Mouse (Mus musculus) limb, embryonic 11.5 days (tissue): ENCODE measurements around the gene Luc7l. TPM values are rescaled to one million over a fixed set of nuclear protein-coding genes. Genes with fewer than 3 reads are reported as not detected.
A peak's percentile ranks its signal among the peaks of the same experiment; 100 is the strongest.
"Not testable (repeated sequence)": the region's sequence is repeated elsewhere in the genome, so short reads cannot be mapped to it uniquely, and the experiment has no call there.

Experiments used
- ATAC-seq: fragments of 200-750 bp; cut with Nextera tagmentation; 2 replicates; pipeline ENCODE4 v1.8.0; 2017; ENCODE audit warnings: low read depth; ENCODE audit not compliant: insufficient number of reproducible peaks, low FRiP score, low TSS enrichment
- DNase-seq: peaks from one replicate; pipeline ENCODE4 v3.0.0-alpha.2; 2015; ENCODE audit warnings: low spot score
- H3K27ac ChIP-seq: fragments of 300-500 bp; sonication (generic); replicated peaks from 2 replicates; pipeline ENCODE4 v1.5.1; 2014; ENCODE audit warnings: low read depth, mild to moderate bottlenecking, low read length
- H3K27me3 ChIP-seq: fragments of 300-500 bp; sonication (generic); 2 replicates; pipeline ENCODE4 v1.6.1; 2014; ENCODE audit warnings: mild to moderate bottlenecking, low read length, mixed read lengths; ENCODE audit not compliant: control insufficient read depth, insufficient read depth
- H3K36me3 ChIP-seq: fragments of 300-500 bp; sonication (generic); 2 replicates; pipeline ENCODE4 v1.6.1; 2014; ENCODE audit warnings: mild to moderate bottlenecking, low read length, moderate library complexity, mixed read lengths; ENCODE audit not compliant: control insufficient read depth, insufficient read depth
- H3K4me1 ChIP-seq: fragments of 300-500 bp; sonication (generic); 2 replicates; pipeline ENCODE4 v1.6.1; 2014; ENCODE audit warnings: low read length, mixed read lengths; ENCODE audit not compliant: control insufficient read depth, insufficient read depth
- H3K4me2 ChIP-seq: fragments of 300-500 bp; sonication (generic); 2 replicates; pipeline ENCODE4 v1.6.1; 2014; ENCODE audit warnings: low read depth, mild to moderate bottlenecking, moderate library complexity; ENCODE audit not compliant: severe bottlenecking
- H3K4me3 ChIP-seq: fragments of 300-500 bp; sonication (generic); 2 replicates; pipeline ENCODE4 v1.5.1; 2014; ENCODE audit warnings: low read depth, low read length
- H3K9ac ChIP-seq: fragments of 300-500 bp; sonication (generic); 2 replicates; pipeline ENCODE4 v1.6.1; 2014; ENCODE audit warnings: mild to moderate bottlenecking, low read length
- H3K9me3 ChIP-seq: fragments of 300-500 bp; sonication (generic); 2 replicates; pipeline ENCODE4 v1.6.1; 2016; ENCODE audit warnings: low read length; ENCODE audit not compliant: control insufficient read depth
- WGBS: fragments of 180-500 bp; shearing (Covaris S2); extraction: QIAGEN DNeasy Blood & Tissue Kit; methylation state at CpG from one replicate; pipeline ENCODE4 v1.1.7; 2014; 5-methylcytosine and 5-hydroxymethylcytosine counted together
- polyA plus RNA-seq: library from polyadenylated mRNA; unstranded; fragments of >200 nt; fragmentation: Nextera tagmentation; extraction: Ambion mirVana; gene quantifications from 2 replicates; pipeline ENCODE4 v1.2.1, GENCODE M21; 2014

Gene Luc7l
- polyA plus RNA-seq, 1 experiment from 2014 or later, result 146 TPM

DNA sequence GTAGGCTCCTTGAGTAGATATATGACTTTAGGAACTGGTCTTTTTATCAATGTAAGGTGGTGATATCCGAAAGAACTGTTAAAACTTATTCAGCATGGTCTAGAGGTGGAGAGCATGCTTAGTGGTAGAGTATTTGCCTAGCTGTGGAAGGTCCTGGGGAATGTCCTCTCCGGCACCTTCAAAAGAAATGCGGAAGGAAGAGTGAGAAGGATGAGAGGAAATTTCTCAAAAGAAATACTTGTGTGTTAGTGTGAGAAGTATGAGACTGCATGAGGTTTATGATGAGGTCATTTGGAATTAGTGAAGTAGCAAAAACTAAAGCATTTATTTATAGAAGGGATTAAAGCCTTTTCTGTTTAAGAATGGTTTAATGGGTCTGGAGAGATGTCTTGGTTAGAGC lies 9.7 kb downstream of the Luc7l start:
- no peak overlapping the region for H3K4me2 ChIP-seq
- no peaks in the 10 kb centered on the region for H3K9me3 ChIP-seq
- H3K36me3 ChIP-seq, result peaks cover 31% of the 10 kb centered on the region
- 96% methylated on average over 3 of the region's 3 CpGs for WGBS
- H3K27ac ChIP-seq, result no peak overlapping the region
- no peaks in the 10 kb centered on the region for H3K27me3 ChIP-seq
- H3K4me1 ChIP-seq, result no peaks in the 10 kb centered on the region
- no peak for DNase-seq
- H3K9ac ChIP-seq, result no peak overlapping the region
- no peak for ATAC-seq
- no peak overlapping the region for H3K4me3 ChIP-seq

DNA sequence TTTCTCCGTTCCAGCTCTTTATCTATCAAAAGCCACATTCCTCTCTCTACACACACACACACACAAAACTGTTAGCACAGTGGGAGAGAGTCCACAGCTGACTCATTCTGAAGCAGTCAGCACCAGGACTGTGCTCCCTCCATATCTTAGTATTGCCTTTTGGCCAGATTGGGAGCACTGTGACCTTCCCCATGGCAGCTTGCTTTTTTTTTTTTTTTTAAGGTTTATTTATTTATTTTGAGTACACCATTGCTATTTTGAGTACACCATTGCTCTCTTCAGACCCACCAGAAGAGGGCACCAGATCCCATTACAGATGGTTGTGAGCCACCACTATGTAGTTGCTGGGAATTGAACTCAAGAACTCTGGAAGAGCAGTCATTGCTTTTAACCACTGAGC lies 16.2 kb downstream of the Luc7l start:
- Histone ChIP-seq H3K36me3 (peaks cover 34% of the 10 kb centered on the region), H3K9ac (no peak overlapping the region), H3K9me3 (no peaks in the 10 kb centered on the region), H3K4me1 (no peaks in the 10 kb centered on the region), H3K27ac (no peak overlapping the region), H3K27me3 (no peaks in the 10 kb centered on the region), H3K4me2 (no peak overlapping the region), H3K4me3 (no peak overlapping the region)
- ATAC-seq (no peak), DNase-seq (no peak)
- 83% methylated on average over 1 of the region's 1 CpGs for WGBS

DNA sequence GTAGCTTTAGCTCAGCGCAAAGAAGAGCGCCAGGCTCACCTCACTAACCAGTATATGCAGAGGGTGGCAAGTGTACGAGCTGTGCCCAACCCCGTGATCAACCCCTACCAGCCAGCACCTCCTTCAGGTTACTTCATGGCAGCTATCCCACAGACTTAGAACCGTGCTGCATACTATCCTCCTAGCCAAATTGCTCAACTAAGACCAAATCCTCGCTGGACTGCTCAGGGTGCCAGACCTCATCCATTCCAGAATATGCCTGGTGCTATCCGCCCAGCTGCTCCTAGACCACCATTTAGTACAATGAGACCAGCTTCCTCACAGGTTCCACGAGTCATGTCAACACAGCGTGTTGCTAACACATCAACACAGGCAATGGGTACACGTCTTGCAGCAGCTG lies 16.9 kb downstream of the Luc7l start:
- DNase-seq, H3K4me1 ChIP-seq, H3K4me3 ChIP-seq, ATAC-seq, H3K27me3 ChIP-seq, H3K9ac ChIP-seq, H3K27ac ChIP-seq, H3K4me2 ChIP-seq, H3K9me3 ChIP-seq: not testable (repeated sequence)
- H3K36me3 ChIP-seq, result peaks cover 29% of the 10 kb centered on the region
- WGBS, result 91% methylated on average over 10 of the region's 10 CpGs

DNA sequence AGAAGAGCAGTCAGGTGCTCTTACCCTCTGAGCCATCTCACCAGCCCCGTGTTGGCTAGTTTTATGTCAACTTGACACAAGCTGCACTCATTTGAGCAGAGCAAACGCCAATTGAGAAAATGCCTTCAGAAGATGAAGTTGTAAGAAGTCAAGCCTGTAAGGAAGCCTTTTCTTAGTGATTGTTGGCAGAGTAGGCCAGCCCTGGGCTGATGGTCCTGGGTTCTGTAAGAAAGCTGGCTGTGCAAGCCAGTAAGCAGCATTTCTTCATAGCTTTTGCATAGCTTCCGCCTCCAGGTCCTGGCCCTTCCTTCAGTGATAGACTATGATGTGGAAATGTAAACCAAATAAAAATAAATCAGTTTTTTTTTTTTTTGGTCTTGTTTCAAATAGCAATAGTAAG lies 19.9 kb downstream of the Luc7l start:
- 88% methylated on average over 3 of the region's 3 CpGs for WGBS
- no peak for DNase-seq
- Histone ChIP-seq H3K9ac (no peak overlapping the region), H3K27ac (no peak overlapping the region), H3K4me1 (no peaks in the 10 kb centered on the region), H3K9me3 (no peaks in the 10 kb centered on the region), H3K36me3 (peaks cover 29% of the 10 kb centered on the region), H3K4me3 (no peak overlapping the region), H3K4me2 (no peak overlapping the region), H3K27me3 (no peaks in the 10 kb centered on the region)
- no peak for ATAC-seq

DNA sequence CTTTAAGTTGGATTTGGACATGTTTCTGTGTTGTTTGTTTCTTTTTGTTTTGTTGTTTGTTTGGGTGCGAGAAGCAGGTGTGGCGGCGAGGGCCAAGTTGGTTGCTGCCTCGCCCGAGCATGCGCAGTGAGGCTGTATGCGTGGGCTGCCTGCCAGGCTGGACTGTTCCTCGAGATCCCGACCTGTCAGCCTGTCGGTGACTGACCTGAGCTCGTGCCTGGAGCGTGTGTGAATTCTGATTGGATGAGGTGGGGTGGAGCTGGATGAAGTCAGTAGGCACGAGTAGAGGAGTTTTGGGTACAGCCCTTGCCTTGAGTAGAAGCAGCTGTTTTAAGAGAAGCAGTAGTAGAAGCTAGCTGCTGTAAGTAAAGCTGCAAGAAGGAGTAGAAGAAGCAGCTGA lies 23.2 kb downstream of the Luc7l start:
- no peak overlapping the region for H3K4me2 ChIP-seq
- H3K4me1 ChIP-seq, result no peaks in the 10 kb centered on the region
- H3K36me3 ChIP-seq, result peaks cover 44% of the 10 kb centered on the region
- no peak overlapping the region for H3K4me3 ChIP-seq
- H3K9me3 ChIP-seq, result no peaks in the 10 kb centered on the region
- H3K27me3 ChIP-seq, result no peaks in the 10 kb centered on the region
- H3K27ac ChIP-seq, result no peak overlapping the region
- WGBS, result 89% methylated on average over 13 of the region's 13 CpGs
- DNase-seq (no peak), ATAC-seq (no peak)
- H3K9ac ChIP-seq, result no peak overlapping the region

- ATAC-seq, result no peak
- 96% methylated on average over 4 of the region's 4 CpGs for WGBS
These were observed 24.0 kb downstream of the Luc7l start for GRCm38 (mm10) chr17:26276711-26277110.

DNA sequence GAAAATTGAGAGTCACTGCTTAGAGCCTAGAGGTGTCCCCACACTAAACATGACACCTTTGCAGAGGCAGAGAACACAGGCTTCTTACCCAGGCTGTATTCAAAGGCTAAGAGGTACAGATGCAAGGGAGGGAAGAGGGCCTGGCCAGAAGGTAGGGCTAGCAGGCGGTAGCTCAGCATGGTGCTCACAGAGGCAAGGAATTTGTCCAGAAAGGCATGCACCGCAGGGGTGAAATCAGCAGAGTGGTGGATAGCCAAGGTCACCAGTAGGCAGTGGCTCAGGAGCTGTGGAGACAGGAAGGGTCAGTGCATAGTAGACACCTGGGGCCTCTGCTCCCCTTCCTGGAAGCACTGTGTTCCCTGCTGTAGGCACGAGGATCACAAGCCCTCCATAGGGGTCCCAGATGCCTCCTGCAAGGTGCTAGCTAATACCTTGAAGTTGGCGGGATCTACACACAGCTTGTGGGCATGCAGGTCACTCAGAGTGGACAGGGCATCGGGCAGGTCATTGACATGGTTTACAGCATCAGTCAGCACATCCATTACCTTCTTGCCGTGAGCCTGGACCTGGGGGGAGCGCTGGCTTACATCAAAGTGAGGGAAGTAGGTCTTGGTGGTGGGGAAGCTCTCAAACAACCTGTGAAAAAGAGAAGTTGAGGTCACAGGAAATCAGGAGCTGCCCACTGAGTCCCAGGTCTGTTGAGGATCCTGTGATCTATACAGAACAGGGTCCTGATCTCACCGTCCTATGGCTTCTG lies 33.7 kb downstream of the Luc7l start:
- H3K9me3 ChIP-seq, result no peaks in the 10 kb centered on the region; the same call in 1 of the 2 replicates
- H3K27ac ChIP-seq, result no peak overlapping the region
- 83% methylated on average over 8 of the region's 8 CpGs for WGBS
- no peak overlapping the region for H3K9ac ChIP-seq
- H3K27me3 ChIP-seq, result no peaks in the 10 kb centered on the region
- H3K36me3 ChIP-seq, result peaks cover 24% of the 10 kb centered on the region
- no peak for ATAC-seq
- no peak for DNase-seq
- H3K4me1 ChIP-seq, result no peaks in the 10 kb centered on the region
- H3K4me2 ChIP-seq, result no peak overlapping the region
- no peak overlapping the region for H3K4me3 ChIP-seq

More at GRCm38 (mm10) chr17:26276711-26277110, 24.0 kb downstream of the Luc7l start:
- H3K9me3 ChIP-seq, result no peaks in the 10 kb centered on the region
- H3K9ac ChIP-seq, result no peak overlapping the region
- no peaks in the 10 kb centered on the region for H3K4me1 ChIP-seq
- no peak overlapping the region for H3K4me3 ChIP-seq
- no peaks in the 10 kb centered on the region for H3K27me3 ChIP-seq
- peak; percentile 48 for DNase-seq
- no peak overlapping the region for H3K27ac ChIP-seq
- H3K36me3 ChIP-seq, result peaks cover 46% of the 10 kb centered on the region
- H3K4me2 ChIP-seq, result no peak overlapping the region

GRCm38 (mm10) chr17:26289475-26289874 lies 36.8 kb downstream of the Luc7l start:
- 84% methylated on average over 4 of the region's 4 CpGs for WGBS
- H3K27me3 ChIP-seq, result no peaks in the 10 kb centered on the region
- H3K4me3 ChIP-seq, result no peak overlapping the region
- peaks cover 19% of the 10 kb centered on the region; the same call in 1 of the 2 replicates for H3K36me3 ChIP-seq
- H3K9me3 ChIP-seq, result no peaks in the 10 kb centered on the region; the same call in 1 of the 2 replicates
- H3K9ac ChIP-seq, result no peak overlapping the region
- H3K4me2 ChIP-seq, result no peak overlapping the region
- no peak for ATAC-seq
- H3K27ac ChIP-seq, result no peak overlapping the region
- H3K4me1 ChIP-seq, result no peaks in the 10 kb centered on the region
- no peak for DNase-seq

- not testable (repeated sequence) for H3K4me2 ChIP-seq, H3K4me3 ChIP-seq, H3K27ac ChIP-seq, DNase-seq, H3K27me3 ChIP-seq, H3K4me1 ChIP-seq, H3K36me3 ChIP-seq, H3K9me3 ChIP-seq, H3K9ac ChIP-seq, ATAC-seq
- 94% methylated on average over 4 of the region's 4 CpGs for WGBS
These were observed 45.6 kb downstream of the Luc7l start for GRCm38 (mm10) chr17:26298318-26298717.
